Mouse (Mus musculus) erythroblast, embryonic 14.5 days (primary cell): ENCODE data around the gene Magt1.

ENCODE experiments used
- GATA1 ChIP-seq: IDR thresholded peaks from 2 replicates; pipeline ENCODE4 v1.6.1; 2012; ENCODE audit warnings: low read length, inconsistent platforms, mixed read lengths
- TAL1 ChIP-seq: IDR thresholded peaks from 3 replicates; pipeline ENCODE4 v1.6.1; 2012; ENCODE audit warnings: low read length, inconsistent platforms, mixed read lengths

DNA sequence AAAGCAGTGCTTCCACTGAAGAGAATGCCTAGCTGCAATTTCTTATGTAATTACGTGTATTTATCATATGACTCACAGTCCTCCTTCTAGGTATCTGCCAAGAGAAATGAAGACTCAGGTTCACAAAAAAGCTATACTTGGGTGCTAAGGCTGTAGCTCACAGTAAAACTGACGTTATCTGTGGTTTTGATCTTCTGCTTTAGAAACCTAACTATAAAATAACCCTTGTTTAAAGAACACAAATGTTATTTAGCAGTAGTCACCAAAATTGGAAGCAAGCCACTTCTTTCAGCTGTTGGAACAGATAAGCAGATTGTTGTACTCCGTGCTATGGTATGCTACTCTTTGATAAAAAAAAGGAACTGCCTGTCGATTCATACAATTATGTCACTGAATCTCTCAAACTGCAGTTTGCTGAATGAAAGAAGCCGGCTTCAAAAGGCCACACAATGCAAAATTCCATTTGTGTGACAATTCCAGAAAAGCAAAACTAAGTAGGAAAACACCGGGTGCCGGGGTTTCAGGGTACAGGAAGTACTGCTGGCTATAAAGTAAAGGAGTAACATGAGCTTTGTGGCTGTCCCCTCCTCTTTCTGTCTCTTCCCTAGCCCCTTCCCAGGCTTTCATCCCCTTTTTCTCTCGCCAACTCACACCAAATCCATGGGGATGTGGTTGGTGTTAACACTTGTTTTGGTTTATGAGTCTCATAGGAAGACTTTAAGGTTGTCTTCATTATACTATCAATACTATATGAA is 32.3 kb upstream of the Magt1 start:
- TF ChIP-seq TAL1 (peak; percentile 58), GATA1 (no peak)
